Mouse (Mus musculus) stomach, embryonic 16.5 days (tissue): ENCODE measurements around the gene Sema3a. TPM values are rescaled to one million over a fixed set of nuclear protein-coding genes. Genes with fewer than 3 reads are reported as not detected.
A peak's percentile ranks its signal among the peaks of the same experiment; 100 is the strongest.

Experiments
- ATAC-seq: fragments of 200-750 bp; cut with Nextera tagmentation; 2 replicates; pipeline ENCODE4 v1.8.0; 2017; ENCODE audit warnings: moderate number of reproducible peaks, moderate TSS enrichment; ENCODE audit not compliant: insufficient read depth, low FRiP score
- H3K27ac ChIP-seq: fragments of 300-500 bp; sonication (generic); 2 replicates; pipeline ENCODE4 v1.5.1; 2014; ENCODE audit warnings: low read length
- H3K27me3 ChIP-seq: fragments of 300-500 bp; sonication (generic); 2 replicates; pipeline ENCODE4 v1.6.1; 2014; ENCODE audit warnings: low read length, control low read depth, mixed read lengths; ENCODE audit not compliant: control insufficient read depth, insufficient read depth
- H3K36me3 ChIP-seq: fragments of 300-500 bp; sonication (generic); 2 replicates; pipeline ENCODE4 v1.6.1; 2014; ENCODE audit warnings: low read length; ENCODE audit not compliant: control insufficient read depth, insufficient read depth
- H3K4me1 ChIP-seq: fragments of 300-500 bp; sonication (generic); 2 replicates; pipeline ENCODE4 v1.6.1; 2014; ENCODE audit warnings: low read length, control low read depth, mixed read lengths; ENCODE audit not compliant: control insufficient read depth, insufficient read depth
- H3K4me2 ChIP-seq: fragments of 300-500 bp; sonication (generic); 2 replicates; pipeline ENCODE4 v1.6.1; 2014; ENCODE audit warnings: low read depth, low read length, mixed read lengths
- H3K4me3 ChIP-seq: fragments of 300-500 bp; sonication (generic); replicated peaks from 2 replicates; pipeline ENCODE4 v1.5.1; 2014; ENCODE audit warnings: mild to moderate bottlenecking, low read length
- H3K9ac ChIP-seq: fragments of 300-500 bp; sonication (generic); 2 replicates; pipeline ENCODE4 v1.6.1; 2014; ENCODE audit warnings: low read length
- H3K9me3 ChIP-seq: fragments of 300-500 bp; sonication (generic); replicated peaks from 2 replicates; pipeline ENCODE4 v1.6.1; 2016; ENCODE audit warnings: low read length, control low read depth; ENCODE audit not compliant: control insufficient read depth
- WGBS: fragments of 180-500 bp; shearing (Covaris S2); extraction: QIAGEN DNeasy Blood & Tissue Kit; methylation state at CpG from one replicate; pipeline ENCODE4 v1.1.7; 2014; 5-methylcytosine and 5-hydroxymethylcytosine counted together
- polyA plus RNA-seq: library from polyadenylated mRNA; unstranded; fragments of >200 nt; fragmentation: Nextera tagmentation; extraction: Ambion mirVana; gene quantifications from 2 replicates; pipeline ENCODE4 v1.2.1, GENCODE M21; 2015

Sema3a gene
- polyA plus RNA-seq, 1 experiment from 2014 or later, result 22.9 TPM

- no peak overlapping the region for H3K4me3 ChIP-seq
- H3K36me3 ChIP-seq, result no peaks in the 10 kb centered on the region
- no peak overlapping the region for H3K9ac ChIP-seq
- no peak overlapping the region for H3K27ac ChIP-seq
- ATAC-seq, result no peak
- 75% methylated on average over 5 of the region's 5 CpGs for WGBS
- no peaks in the 10 kb centered on the region for H3K9me3 ChIP-seq
- H3K27me3 ChIP-seq, result no peaks in the 10 kb centered on the region
- H3K4me1 ChIP-seq, result no peaks in the 10 kb centered on the region
- no peak overlapping the region for H3K4me2 ChIP-seq
Measured at GRCm38 (mm10) chr5:13149909-13150308, 24.7 kb downstream of the Sema3a start.

GRCm38 (mm10) chr5:13151002-13151401 is 25.8 kb downstream of the Sema3a start:
- Histone ChIP-seq H3K36me3 (no peaks in the 10 kb centered on the region), H3K27me3 (no peaks in the 10 kb centered on the region), H3K9ac (no peak overlapping the region), H3K27ac (no peak overlapping the region), H3K9me3 (no peaks in the 10 kb centered on the region), H3K4me2 (no peak overlapping the region), H3K4me3 (no peak overlapping the region), H3K4me1 (no peaks in the 10 kb centered on the region)
- 39% methylated on average over 2 of the region's 2 CpGs for WGBS
- no peak for ATAC-seq

- WGBS, result 45% methylated on average over 5 of the region's 5 CpGs
Measured at GRCm38 (mm10) chr5:13157761-13158612, 32.8 kb downstream of the Sema3a start.

GRCm38 (mm10) chr5:13182186-13182585 is 57.0 kb downstream of the Sema3a start:
- H3K4me2 ChIP-seq, result no peak overlapping the region
- WGBS, result 78% methylated on average over 2 of the region's 2 CpGs
- no peaks in the 10 kb centered on the region for H3K4me1 ChIP-seq
- no peak overlapping the region for H3K9ac ChIP-seq
- H3K9me3 ChIP-seq, result no peaks in the 10 kb centered on the region
- no peak overlapping the region for H3K27ac ChIP-seq
- H3K36me3 ChIP-seq, result no peaks in the 10 kb centered on the region
- H3K4me3 ChIP-seq, result no peak overlapping the region
- no peak for ATAC-seq
- H3K27me3 ChIP-seq, result no peaks in the 10 kb centered on the region

More at GRCm38 (mm10) chr5:13157761-13158612, 32.8 kb downstream of the Sema3a start:
- Histone ChIP-seq H3K9ac (no peak overlapping the region), H3K27ac (no peak overlapping the region), H3K27me3 (no peaks in the 10 kb centered on the region), H3K36me3 (no peaks in the 10 kb centered on the region), H3K9me3 (no peaks in the 10 kb centered on the region), H3K4me2 (no peak overlapping the region), H3K4me1 (no peaks in the 10 kb centered on the region; the same call in 1 of the 2 replicates), H3K4me3 (no peak overlapping the region)
- ATAC-seq, result no peak

GRCm38 (mm10) chr5:13197886-13198285 is 72.7 kb downstream of the Sema3a start:
- no peak overlapping the region for H3K4me3 ChIP-seq
- H3K4me2 ChIP-seq, result no peak overlapping the region
- no peaks in the 10 kb centered on the region for H3K9me3 ChIP-seq
- H3K4me1 ChIP-seq, result no peaks in the 10 kb centered on the region
- no peak overlapping the region for H3K27ac ChIP-seq
- WGBS, result 31% methylated on average over 3 of the region's 3 CpGs
- no peak for ATAC-seq
- H3K9ac ChIP-seq, result no peak overlapping the region
- H3K36me3 ChIP-seq, result no peaks in the 10 kb centered on the region
- H3K27me3 ChIP-seq, result no peaks in the 10 kb centered on the region

GRCm38 (mm10) chr5:13199709-13200108 is 74.5 kb downstream of the Sema3a start:
- no peak overlapping the region for H3K4me2 ChIP-seq
- WGBS, result 77% methylated on average over 6 of the region's 6 CpGs
- H3K9me3 ChIP-seq, result no peaks in the 10 kb centered on the region
- no peaks in the 10 kb centered on the region for H3K4me1 ChIP-seq
- ATAC-seq, result no peak
- H3K4me3 ChIP-seq, result no peak overlapping the region
- no peaks in the 10 kb centered on the region for H3K36me3 ChIP-seq
- H3K27me3 ChIP-seq, result no peaks in the 10 kb centered on the region
- H3K27ac ChIP-seq, result no peak overlapping the region
- H3K9ac ChIP-seq, result no peak overlapping the region

- Histone ChIP-seq H3K9ac (no peak overlapping the region), H3K9me3 (no peaks in the 10 kb centered on the region), H3K36me3 (no peaks in the 10 kb centered on the region), H3K27me3 (no peaks in the 10 kb centered on the region), H3K27ac (no peak overlapping the region), H3K4me2 (no peak overlapping the region), H3K4me1 (no peaks in the 10 kb centered on the region), H3K4me3 (no peak overlapping the region)
- 0 out of 2 replicates have a peak, but pooled peaks have one; percentile 37 for ATAC-seq
- 36% methylated on average over 3 of the region's 3 CpGs for WGBS
Measured at GRCm38 (mm10) chr5:13255353-13255752, 130.1 kb downstream of the Sema3a start.

- Histone ChIP-seq H3K9ac (no peak overlapping the region), H3K36me3 (no peaks in the 10 kb centered on the region), H3K9me3 (no peaks in the 10 kb centered on the region), H3K27me3 (no peaks in the 10 kb centered on the region), H3K4me2 (no peak overlapping the region), H3K27ac (no peak overlapping the region), H3K4me3 (no peak overlapping the region), H3K4me1 (no peaks in the 10 kb centered on the region)
- no peak for ATAC-seq
- WGBS, result 50% methylated on average over 1 of the region's 1 CpGs
Measured at GRCm38 (mm10) chr5:13256321-13256720, 131.1 kb downstream of the Sema3a start.

- Histone ChIP-seq H3K36me3 (no peaks in the 10 kb centered on the region), H3K9me3 (no peaks in the 10 kb centered on the region), H3K27ac (no peak overlapping the region), H3K4me2 (no peak overlapping the region), H3K9ac (no peak overlapping the region), H3K4me1 (no peaks in the 10 kb centered on the region), H3K27me3 (no peaks in the 10 kb centered on the region), H3K4me3 (no peak overlapping the region)
- ATAC-seq, result no peak
- 83% methylated on average over 2 of the region's 2 CpGs for WGBS
Measured at GRCm38 (mm10) chr5:13263087-13263486, 137.9 kb downstream of the Sema3a start.
